Mouse (Mus musculus): Measurements from ENCODE around the gene Naxe. TPM values are rescaled to one million over a fixed set of nuclear protein-coding genes. Genes with fewer than 3 reads are reported as not detected.
A peak's percentile ranks its signal among the peaks of the same experiment; 100 is the strongest.

Gene Naxe
- polyA plus RNA-seq, 2 experiments from 2014 or later: 70.9 to 90.8 TPM

DNA sequence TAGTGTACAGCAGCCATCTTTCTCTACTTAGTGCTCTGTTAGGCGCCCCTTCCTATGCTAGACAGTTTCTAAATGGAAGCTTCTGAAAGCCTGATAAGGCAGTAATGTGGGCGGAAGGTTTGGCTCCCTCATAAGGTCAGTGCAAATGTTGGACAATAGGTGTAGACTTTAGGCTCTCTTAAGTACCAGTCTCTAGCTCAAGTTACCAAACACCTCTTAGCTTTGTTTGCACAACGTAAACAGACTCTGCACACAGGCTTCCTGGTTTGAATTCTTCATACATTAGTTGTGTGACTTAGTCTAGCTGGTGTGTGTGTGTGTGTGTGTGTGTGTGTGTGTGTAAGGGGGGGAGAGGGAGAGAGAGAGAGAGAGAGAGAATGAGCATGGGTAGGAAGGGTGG, 8.8 kb downstream of the Naxe start:
- ATAC-seq: no peak

DNA sequence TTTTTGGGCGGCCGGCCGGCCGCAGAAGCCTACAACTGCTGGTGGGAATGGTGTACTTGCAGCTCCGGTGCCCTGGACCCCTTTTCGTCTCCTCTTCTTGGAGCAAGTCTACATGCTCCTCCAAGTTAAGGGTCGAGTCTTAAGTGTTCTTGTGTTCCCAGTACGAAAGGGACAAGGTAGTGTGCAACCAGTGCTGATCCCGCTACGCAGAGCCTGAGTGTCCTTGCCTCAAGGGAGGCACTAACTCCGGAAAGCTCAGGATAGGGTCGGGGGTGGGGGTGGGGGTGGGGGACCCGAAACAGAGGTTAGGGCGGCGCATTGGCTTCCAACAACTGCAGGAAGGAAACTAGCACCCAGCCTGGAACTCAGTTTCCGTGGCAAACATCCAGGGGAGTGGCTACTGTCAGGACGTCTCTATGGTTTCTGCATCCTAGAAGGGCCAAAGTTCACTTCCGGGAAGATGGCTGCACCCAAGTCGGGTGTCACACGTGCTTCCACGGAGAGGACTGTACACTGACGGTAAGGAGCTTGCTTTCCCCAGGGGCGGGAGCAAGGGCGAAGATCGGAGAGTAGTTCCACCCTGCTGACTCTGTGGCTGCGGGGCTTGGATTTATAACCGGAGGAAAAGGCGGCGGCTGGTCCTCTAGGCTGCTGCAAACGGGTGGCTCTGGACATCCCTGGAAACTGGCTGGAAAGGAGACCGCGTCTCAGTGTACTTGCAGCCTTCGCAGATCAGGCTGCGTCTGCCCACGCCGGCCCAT, 15.5 kb downstream of the Naxe start, which contains the start of gene Gpatch4:
Gpatch4 (plus strand) TSS at position 448 of the 761 bp plus-strand sequence.
- ATAC-seq: peak; percentile 94

DNA sequence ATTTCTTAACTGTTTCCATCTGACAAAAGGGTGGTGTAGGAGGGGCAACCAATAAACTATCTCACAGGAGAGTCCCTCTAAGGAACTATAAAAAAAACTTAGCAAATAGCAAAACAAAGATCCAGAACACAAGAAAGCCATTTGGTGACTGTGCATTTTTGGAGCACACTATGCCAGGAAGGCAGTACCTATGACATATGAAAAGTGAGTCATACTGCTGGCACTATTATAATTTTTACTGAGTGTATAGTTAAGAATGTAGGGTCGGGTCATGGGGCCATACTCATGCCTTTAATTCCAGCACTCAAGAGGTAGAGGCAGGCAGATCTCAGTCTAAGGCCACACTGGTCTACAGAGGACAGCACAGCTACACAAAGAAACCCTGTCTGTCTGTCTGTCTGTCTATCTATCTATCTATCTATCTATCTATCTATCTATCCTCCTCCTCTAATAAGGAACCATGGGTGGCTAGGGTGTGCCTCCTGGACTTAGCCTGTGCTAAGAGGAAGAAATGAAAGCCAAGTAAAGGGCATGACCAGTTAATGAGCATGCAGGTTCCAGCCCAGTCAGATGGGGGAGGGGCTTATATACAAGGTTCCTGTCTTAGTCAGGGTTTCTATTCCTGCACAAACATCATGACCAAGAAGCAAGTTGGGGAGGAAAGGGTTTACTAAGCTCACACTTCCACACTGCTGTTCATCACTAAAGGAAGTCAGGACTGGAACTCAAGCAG, 22.6 kb downstream of the Naxe start:
- ATAC-seq: no peak

- ATAC-seq: no peak
These were observed 24.8 kb downstream of the Naxe start for GRCm38 (mm10) chr3:88033506-88033905.

DNA sequence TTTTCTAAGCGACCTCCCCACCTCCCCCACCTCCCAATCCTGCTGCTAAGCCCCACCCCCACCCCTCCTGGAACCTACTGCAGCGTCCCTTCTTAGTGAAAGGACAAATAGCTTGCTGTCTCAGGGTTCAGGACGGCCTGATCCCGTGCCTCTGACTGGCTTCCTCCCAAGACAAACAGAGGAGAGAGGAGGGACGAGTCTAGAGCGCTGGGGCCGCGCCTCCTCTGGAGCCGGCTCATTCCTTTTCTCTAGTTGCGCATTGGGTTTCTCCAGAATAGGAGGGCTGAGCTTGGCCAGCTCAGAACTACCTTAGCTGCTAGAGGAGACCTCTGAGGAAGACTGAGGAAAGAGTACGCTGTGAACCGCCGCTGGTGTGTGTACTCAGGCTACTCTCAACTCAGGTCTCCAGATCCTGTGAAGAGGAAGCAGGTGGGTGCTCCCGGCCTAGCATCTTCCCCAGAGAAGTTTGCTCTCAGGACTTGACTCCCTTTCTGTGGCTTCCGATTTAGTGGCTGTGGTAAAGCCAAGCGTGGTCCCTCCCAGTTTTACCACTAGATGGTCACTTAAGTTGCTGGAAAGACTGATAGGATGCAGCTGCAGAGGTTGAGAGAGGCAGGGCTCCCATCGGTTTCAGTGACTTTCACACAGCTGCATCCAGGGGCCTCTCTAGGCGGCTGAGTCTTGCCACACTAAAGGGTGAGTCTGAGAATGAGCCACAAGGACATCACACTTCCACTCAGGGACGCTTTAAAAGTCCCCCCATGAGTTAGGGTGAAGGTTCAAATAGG, 27.5 kb downstream of the Naxe start:
- ATAC-seq: no peak

- no peak for ATAC-seq
These were observed 30.7 kb downstream of the Naxe start, which contains the start of gene Hapln2 for GRCm38 (mm10) chr3:88027434-88028186. TSS of gene Hapln2 (minus strand) at chr3:88027583.

DNA sequence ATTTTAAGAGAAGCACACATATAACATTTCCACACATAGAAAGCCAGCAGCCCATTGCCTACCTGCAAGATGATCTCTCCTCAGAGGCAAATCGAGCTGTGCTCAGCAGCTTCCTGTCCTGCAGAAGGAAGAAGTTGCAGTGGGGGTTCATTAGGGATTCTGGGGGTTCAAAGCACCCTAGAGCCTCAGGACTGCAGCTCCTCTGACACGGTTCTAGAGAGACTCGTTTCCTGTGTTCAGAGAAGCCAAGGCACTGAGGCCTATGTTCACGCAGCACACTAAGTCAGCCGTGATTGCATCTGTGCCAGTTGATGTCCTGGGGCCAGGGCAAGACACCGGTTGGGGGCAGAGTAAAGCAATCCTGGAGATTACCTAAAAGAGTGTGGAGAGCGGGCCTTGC, 31.5 kb downstream of the Naxe start:
- no peak for ATAC-seq

- peak; percentile 36 for ATAC-seq
These were observed 34.9 kb downstream of the Naxe start for GRCm38 (mm10) chr3:88023192-88024074.

GRCm38 (mm10) chr3:88022322-88023191, 35.7 kb downstream of the Naxe start:
- ATAC-seq: peak; percentile 65

DNA sequence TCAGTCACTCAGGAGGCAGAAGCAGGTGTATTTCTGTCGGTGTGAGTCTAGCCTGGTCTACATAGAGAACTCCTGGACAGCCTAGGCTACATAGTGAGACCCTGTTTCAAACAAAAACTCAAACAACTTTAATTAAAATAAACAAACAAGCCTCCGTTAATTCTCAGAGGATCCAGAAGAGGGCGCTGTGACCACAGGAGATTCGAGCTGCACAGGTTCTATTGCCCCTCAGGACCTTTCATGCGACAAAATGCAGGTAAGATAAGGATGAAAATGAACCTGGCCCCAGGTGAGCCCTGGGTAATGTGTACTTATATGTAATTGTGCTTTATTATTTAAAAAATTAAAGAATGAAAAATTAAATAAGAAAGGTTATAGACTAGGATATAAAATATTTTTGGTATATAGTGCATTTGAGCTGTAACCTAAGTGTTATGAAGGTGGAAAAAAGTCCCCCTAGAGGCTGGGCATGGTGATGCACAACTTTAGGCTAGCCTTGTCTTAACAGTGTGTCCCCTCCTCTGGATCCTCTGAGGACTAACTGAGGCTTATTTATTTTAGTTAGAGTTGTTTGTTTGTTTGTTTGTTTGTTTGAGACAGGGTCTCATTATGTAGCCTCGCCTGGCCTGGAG, 47.5 kb downstream of the Naxe start:
- no peak for ATAC-seq

Other genes with a start within 250 kb of the Naxe start
- 10 to 100 TPM; 49.6 to 67.4 TPM for gene Pear1, start 234.2 kb downstream of the Naxe start, polyA plus RNA-seq (2017; shearing (Covaris generic))
- gene Sh2d2a, start 211.7 kb downstream of the Naxe start, polyA plus RNA-seq (2017; shearing (Covaris generic)): 100 to 1,000 TPM; 203 to 239 TPM
- gene Prcc, start 172.9 kb downstream of the Naxe start, polyA plus RNA-seq (2017; shearing (Covaris generic)): 1 to 10 TPM; 4.5 TPM
- gene Hdgf, start 152.2 kb downstream of the Naxe start, polyA plus RNA-seq (2017; shearing (Covaris generic)): 10 to 100 TPM; 45.5 to 51.5 TPM
- gene Mrpl24, start 139.0 kb downstream of the Naxe start, polyA plus RNA-seq (2017; shearing (Covaris generic)): 100 to 1,000 TPM; 158 to 159 TPM
- gene Isg20l2, start 128.2 kb downstream of the Naxe start, polyA plus RNA-seq (2017; shearing (Covaris generic)): 10 to 100 TPM; 17.8 to 18.5 TPM
- gene Rrnad1, start 127.8 kb downstream of the Naxe start, polyA plus RNA-seq (2017; shearing (Covaris generic)): 10 to 100 TPM; 16.3 to 19.7 TPM
- gene Crabp2, start 109.8 kb downstream of the Naxe start, polyA plus RNA-seq (2017; shearing (Covaris generic)): not detected
- gene Nes, start 87.4 kb downstream of the Naxe start, polyA plus RNA-seq (2017; shearing (Covaris generic)): not detected
- not detected for gene Bcan, start 58.3 kb downstream of the Naxe start, polyA plus RNA-seq (2017; shearing (Covaris generic))
- gene Hapln2, start 30.9 kb downstream of the Naxe start, polyA plus RNA-seq (2017; shearing (Covaris generic)): not detected
- 10 to 100 TPM; 25.3 to 33.4 TPM for gene Gpatch4, start 15.4 kb downstream of the Naxe start, polyA plus RNA-seq (2017; shearing (Covaris generic))
- not detected for gene Ttc24, start 19.8 kb upstream of the Naxe start, polyA plus RNA-seq (2017; shearing (Covaris generic))
- gene Iqgap3, start 23.5 kb upstream of the Naxe start, polyA plus RNA-seq (2017; shearing (Covaris generic)): 1 to 10 TPM; 1.3 to 1.4 TPM
- gene Mef2d, start 83.9 kb upstream of the Naxe start, polyA plus RNA-seq (2017; shearing (Covaris generic)): 10 to 100 TPM; 24.3 to 24.5 TPM
- not detected for gene Rhbg, start 196.2 kb upstream of the Naxe start, polyA plus RNA-seq (2017; shearing (Covaris generic))
- gene Gm38392, start 228.7 kb upstream of the Naxe start, polyA plus RNA-seq (2017; shearing (Covaris generic)): not detected
- gene Tsacc, start 238.5 kb upstream of the Naxe start, polyA plus RNA-seq (2017; shearing (Covaris generic)): 1 to 10 TPM; 2.7 to 7.4 TPM
- gene Cct3, start 238.6 kb upstream of the Naxe start, polyA plus RNA-seq (2017; shearing (Covaris generic)): 100 to 1,000 TPM; 180 to 209 TPM

All from activated CD4-positive, CD25-positive, alpha-beta regulatory T cell, adult 4 months (primary cell).